Mouse (Mus musculus): ENCODE measurements around the gene Tmco3.

- TF ChIP-seq CTCF (IDR thresholded peaks at IDR 0.05; ENCODE audit: control insufficient read depth, insufficient read depth, insufficient replicate concordance, low read depth, low read length) (peak; percentile 24; the same call in 1 of the 2 replicates), POLR2A (IDR thresholded peaks at IDR 0.05; ENCODE audit: control insufficient read depth, low read depth, low read length) (no peak)
Observed at GRCm38 (mm10) chr8:13283200-13283599, 4.8 kb upstream of the Tmco3 start.

Measured in testis, adult 2 months (tissue).